Mouse (Mus musculus) megakaryocyte, embryonic 14.5 days (primary cell): ENCODE measurements around the gene Gabra5.

Source experiments
- FLI1 ChIP-seq: IDR thresholded peaks from 2 replicates; pipeline ENCODE4 v1.6.1; 2012; ENCODE audit warnings: low read length, inconsistent platforms, mixed read lengths
- GATA1 ChIP-seq: IDR thresholded peaks from 3 replicates; pipeline ENCODE4 v1.6.1; 2012; ENCODE audit warnings: mixed read lengths, low read length, inconsistent platforms, borderline replicate concordance

- TF ChIP-seq GATA1 (no peak), FLI1 (no peak)
Observed at GRCm38 (mm10) chr7:57538565-57538964, 28.7 kb upstream of the Gabra5 start.
